Mouse (Mus musculus) MEL (cell line): ENCODE measurements around the gene Fam102a. TPM values are rescaled to one million over a fixed set of nuclear protein-coding genes. Genes with fewer than 3 reads are reported as not detected.

Experiments used
- DNase-seq: peaks from one replicate; pipeline ENCODE4 v3.0.0; 2011; ENCODE audit warnings: low read depth, low spot score
- H3K27ac ChIP-seq: 2 replicates; pipeline ENCODE4 v1.5.1; 2012; ENCODE audit warnings: low read depth, mild to moderate bottlenecking, control low read depth, low read length, moderate library complexity; ENCODE audit not compliant: control insufficient read depth
- H3K27me3 ChIP-seq, 2 experiments: fragments of 150-350 bp in 1 of 2; sonication (generic) in 1 of 2; 2 replicates each; pipeline ENCODE4 v1.6.1; 2012; ENCODE audit warnings: low read length in 2 of 2, mild to moderate bottlenecking in 2 of 2, improper control_type of control experiment in 1 of 2, moderate library complexity in 1 of 2; ENCODE audit not compliant: insufficient read depth in 2 of 2, control insufficient read depth in 1 of 2
- H3K36me3 ChIP-seq, 2 experiments: 2 replicates each; pipeline ENCODE4 v1.6.1; 2012 to 2014; ENCODE audit warnings: low read length in 2 of 2, improper control_type of control experiment in 1 of 2, inconsistent platforms in 1 of 2, mild to moderate bottlenecking in 1 of 2; ENCODE audit not compliant: insufficient read depth in 2 of 2, control insufficient read depth in 1 of 2
- H3K4me1 ChIP-seq, 2 experiments: fragments of 150-350 bp in 1 of 2; sonication (generic) in 1 of 2; 2 replicates each; pipeline ENCODE4 v1.6.1; 2012; ENCODE audit warnings: low read length in 2 of 2, improper control_type of control experiment in 1 of 2, mild to moderate bottlenecking in 1 of 2; ENCODE audit not compliant: insufficient read depth in 2 of 2, control insufficient read depth in 1 of 2
- H3K4me3 ChIP-seq, 2 experiments: fragments of 150-350 bp in 1 of 2; sonication (generic) in 1 of 2; 2 replicates each; pipeline ENCODE4 v1.5.1; 2012; ENCODE audit warnings: low read depth in 2 of 2, low read length in 2 of 2, mild to moderate bottlenecking in 2 of 2, moderate library complexity in 2 of 2, control low read depth in 1 of 2, improper control_type of control experiment in 1 of 2; ENCODE audit not compliant: control insufficient read depth in 1 of 2, insufficient read depth in 1 of 2
- H3K79me2 ChIP-seq: 2 replicates; pipeline ENCODE4 v1.6.1; 2012; ENCODE audit warnings: mild to moderate bottlenecking, low read length, moderate library complexity; ENCODE audit not compliant: control insufficient read depth, poor library complexity, insufficient read depth
- H3K9ac ChIP-seq: 2 replicates; pipeline ENCODE4 v1.6.1; 2012; ENCODE audit warnings: low read depth, mild to moderate bottlenecking, control low read depth, low read length, moderate library complexity; ENCODE audit not compliant: control insufficient read depth, poor library complexity, severe bottlenecking
- H3K9me3 ChIP-seq: fragments of 150-350 bp; sonication (generic); replicated peaks from 2 replicates; pipeline ENCODE4 v1.6.1; 2012; ENCODE audit warnings: mild to moderate bottlenecking, low read length, improper control_type of control experiment, moderate library complexity; ENCODE audit not compliant: insufficient read depth
- BHLHE40 ChIP-seq: IDR thresholded peaks from 2 replicates; pipeline ENCODE4 v1.6.1; 2012; ENCODE audit warnings: low read depth, mild to moderate bottlenecking, inconsistent platforms, low read length, improper control_type of control experiment, borderline replicate concordance
- CHD2 ChIP-seq: IDR thresholded peaks from 2 replicates; pipeline ENCODE4 v1.6.1; 2011; ENCODE audit warnings: low read length, improper control_type of control experiment
- CTCF ChIP-seq, 3 experiments: IDR thresholded peaks in 2 of 3; conservative IDR thresholded peaks in 1 of 3; 2 replicates each; pipeline ENCODE4 v1.5.1; 2011 to 2012; ENCODE audit warnings: low read length in 3 of 3, low read depth in 2 of 3, mild to moderate bottlenecking in 2 of 3, improper control_type of control experiment in 1 of 3, inconsistent platforms in 1 of 3, mixed read lengths in 1 of 3, moderate library complexity in 1 of 3; ENCODE audit not compliant: control insufficient read depth in 1 of 3, insufficient read depth in 1 of 3, poor library complexity in 1 of 3, severe bottlenecking in 1 of 3
- E2F4 ChIP-seq: IDR thresholded peaks from 2 replicates; pipeline ENCODE4 v1.6.1; 2011; ENCODE audit warnings: low read depth, low read length, improper control_type of control experiment, borderline replicate concordance
- ELF1 ChIP-seq: IDR thresholded peaks from 2 replicates; pipeline ENCODE4 v1.6.1; 2014; ENCODE audit warnings: low read depth, mild to moderate bottlenecking, inconsistent platforms, low read length, improper control_type of control experiment, moderate library complexity
- EP300 ChIP-seq, 2 experiments: IDR thresholded peaks; 2 replicates each; pipeline ENCODE4 v1.6.1; 2011; ENCODE audit warnings: improper control_type of control experiment in 2 of 2, low read length in 2 of 2, low read depth in 1 of 2, mild to moderate bottlenecking in 1 of 2
- ETS1 ChIP-seq: IDR thresholded peaks from 2 replicates; pipeline ENCODE4 v1.6.1; 2012; ENCODE audit warnings: low read depth, mild to moderate bottlenecking, inconsistent platforms, low read length, improper control_type of control experiment, moderate library complexity
- GABPA ChIP-seq: IDR thresholded peaks from 2 replicates; pipeline ENCODE4 v1.6.1; 2012; ENCODE audit warnings: low read depth, mild to moderate bottlenecking, inconsistent platforms, low read length, improper control_type of control experiment, moderate library complexity
- GATA1 ChIP-seq: IDR thresholded peaks from 2 replicates; pipeline ENCODE4 v1.6.1; 2011; ENCODE audit warnings: low read depth, low read length, improper control_type of control experiment
- HCFC1 ChIP-seq: IDR thresholded peaks from 2 replicates; pipeline ENCODE4 v1.6.1; 2012; ENCODE audit warnings: low read depth, mild to moderate bottlenecking, inconsistent platforms, low read length, improper control_type of control experiment, moderate library complexity
- JUND ChIP-seq: IDR thresholded peaks from 2 replicates; pipeline ENCODE4 v1.6.1; 2011; ENCODE audit warnings: low read depth, mild to moderate bottlenecking, improper control_type of control experiment, low read length
- KAT2A ChIP-seq: conservative IDR thresholded peaks from 2 replicates; pipeline ENCODE4 v1.6.1; 2012; ENCODE audit warnings: low read depth, low read length, improper control_type of control experiment, inconsistent platforms
- MAFK ChIP-seq: IDR thresholded peaks from 2 replicates; pipeline ENCODE4 v1.6.1; 2011; ENCODE audit warnings: low read depth, mild to moderate bottlenecking, low read length, improper control_type of control experiment, borderline replicate concordance
- MAX ChIP-seq: IDR thresholded peaks from 2 replicates; pipeline ENCODE4 v1.6.1; 2011; ENCODE audit warnings: low read length, improper control_type of control experiment
- MAZ ChIP-seq: IDR thresholded peaks from 2 replicates; pipeline ENCODE4 v1.6.1; 2012; ENCODE audit warnings: low read depth, mild to moderate bottlenecking, inconsistent platforms, low read length, improper control_type of control experiment
- MEF2A ChIP-seq: IDR thresholded peaks from 2 replicates; pipeline ENCODE4 v1.6.1; 2014; ENCODE audit warnings: low read depth, mild to moderate bottlenecking, inconsistent platforms, low read length, improper control_type of control experiment; ENCODE audit not compliant: poor library complexity, insufficient replicate concordance, severe bottlenecking; ENCODE audit errors: extremely low read depth
- MXI1 ChIP-seq: IDR thresholded peaks from 2 replicates; pipeline ENCODE4 v1.6.1; 2011; ENCODE audit warnings: mild to moderate bottlenecking, low read depth, low read length, improper control_type of control experiment
- MYB ChIP-seq: IDR thresholded peaks from 2 replicates; pipeline ENCODE4 v1.6.1; 2011; ENCODE audit warnings: mild to moderate bottlenecking, low read depth, low read length, improper control_type of control experiment
- MYC ChIP-seq: IDR thresholded peaks from 2 replicates; pipeline ENCODE4 v1.6.1; 2011; ENCODE audit warnings: low read depth, mild to moderate bottlenecking, low read length, improper control_type of control experiment, moderate library complexity
- NELFE ChIP-seq: IDR thresholded peaks from 2 replicates; pipeline ENCODE4 v1.6.1; 2011; ENCODE audit warnings: low read depth, low read length, improper control_type of control experiment
- NRF1 ChIP-seq: IDR thresholded peaks from 2 replicates; pipeline ENCODE4 v1.6.1; 2014; ENCODE audit warnings: low read depth, mild to moderate bottlenecking, inconsistent platforms, low read length, improper control_type of control experiment, moderate library complexity; ENCODE audit not compliant: poor library complexity, insufficient read depth, severe bottlenecking
- POLR2A ChIP-seq, 2 experiments: IDR thresholded peaks; 2 replicates each; pipeline ENCODE4 v1.6.1; 2011 to 2012; ENCODE audit warnings: low read length in 2 of 2, mild to moderate bottlenecking in 2 of 2, control low read depth in 1 of 2, improper control_type of control experiment in 1 of 2, low read depth in 1 of 2, moderate library complexity in 1 of 2; ENCODE audit not compliant: control insufficient read depth in 1 of 2, insufficient read depth in 1 of 2, poor library complexity in 1 of 2
- POLR2AphosphoS2 ChIP-seq: IDR thresholded peaks from 2 replicates; pipeline ENCODE4 v1.6.1; 2011; ENCODE audit warnings: low read length, improper control_type of control experiment
- POLR2AphosphoS5 ChIP-seq: IDR thresholded peaks from 2 replicates; pipeline ENCODE4 v1.6.1; 2012; ENCODE audit warnings: low read depth, borderline replicate concordance, mild to moderate bottlenecking, inconsistent platforms, low read length, moderate library complexity, mixed read lengths
- RAD21 ChIP-seq: IDR thresholded peaks from 2 replicates; pipeline ENCODE4 v1.6.1; 2011; ENCODE audit warnings: mild to moderate bottlenecking, low read depth, low read length, improper control_type of control experiment
- RCOR1 ChIP-seq: IDR thresholded peaks from 2 replicates; pipeline ENCODE4 v1.6.1; 2012; ENCODE audit warnings: low read depth, mild to moderate bottlenecking, inconsistent platforms, low read length, improper control_type of control experiment
- SIN3A ChIP-seq: IDR thresholded peaks from 2 replicates; pipeline ENCODE4 v1.6.1; 2012; ENCODE audit warnings: low read length, improper control_type of control experiment, inconsistent platforms
- SMC3 ChIP-seq: IDR thresholded peaks from 2 replicates; pipeline ENCODE4 v1.6.1; 2011; ENCODE audit warnings: low read depth, low read length, improper control_type of control experiment
- TAL1 ChIP-seq: IDR thresholded peaks from 2 replicates; pipeline ENCODE4 v1.6.1; 2012; ENCODE audit warnings: mild to moderate bottlenecking, inconsistent platforms, low read length, moderate library complexity, mixed read lengths
- TBP ChIP-seq: IDR thresholded peaks from 2 replicates; pipeline ENCODE4 v1.8.0; 2011; ENCODE audit warnings: low read depth, low read length, improper control_type of control experiment
- TCF12 ChIP-seq: IDR thresholded peaks from 2 replicates; pipeline ENCODE4 v1.6.1; 2014; ENCODE audit warnings: low read depth, mild to moderate bottlenecking, inconsistent platforms, low read length, improper control_type of control experiment, moderate library complexity
- UBTF ChIP-seq: IDR thresholded peaks from 2 replicates; pipeline ENCODE4 v1.6.1; 2012; ENCODE audit warnings: low read depth, mild to moderate bottlenecking, inconsistent platforms, low read length, improper control_type of control experiment, moderate library complexity, borderline replicate concordance; ENCODE audit not compliant: insufficient read depth
- USF1 ChIP-seq: IDR thresholded peaks from 2 replicates; pipeline ENCODE4 v1.6.1; 2014; ENCODE audit warnings: low read depth, mild to moderate bottlenecking, inconsistent platforms, low read length, improper control_type of control experiment, moderate library complexity
- USF2 ChIP-seq, 2 experiments: IDR thresholded peaks; 2 replicates each; pipeline ENCODE4 v1.6.1; 2011 to 2012; ENCODE audit warnings: improper control_type of control experiment in 2 of 2, low read length in 2 of 2, borderline replicate concordance in 1 of 2, inconsistent platforms in 1 of 2, low read depth in 1 of 2, mild to moderate bottlenecking in 1 of 2; ENCODE audit not compliant: insufficient read depth in 1 of 2
- ZC3H11A ChIP-seq: IDR thresholded peaks from 2 replicates; pipeline ENCODE4 v1.6.1; 2012; ENCODE audit warnings: low read depth, mild to moderate bottlenecking, inconsistent platforms, low read length, improper control_type of control experiment
- ZKSCAN1 ChIP-seq: IDR thresholded peaks from 2 replicates; pipeline ENCODE4 v1.6.1; 2012; ENCODE audit warnings: low read depth, mild to moderate bottlenecking, inconsistent platforms, low read length, improper control_type of control experiment, moderate library complexity
- ZMIZ1 ChIP-seq: IDR thresholded peaks from 2 replicates; pipeline ENCODE4 v1.6.1; 2012; ENCODE audit warnings: low read depth, mild to moderate bottlenecking, inconsistent platforms, low read length, improper control_type of control experiment, moderate library complexity
- ZNF384 ChIP-seq: IDR thresholded peaks from 2 replicates; pipeline ENCODE4 v1.6.1; 2012; ENCODE audit warnings: low read depth, mild to moderate bottlenecking, inconsistent platforms, low read length, improper control_type of control experiment
- polyA plus RNA-seq, 2 experiments: library from polyadenylated mRNA; stranded (reverse) in 1 of 2; unstranded in 1 of 2; fragments of >175 nt in 1 of 2; fragments of >200 nt in 1 of 2; gene quantifications; 2 replicates each; pipeline versions ENCODE4 v1.2.1 to v1.2.4; 2012; ENCODE audit warnings: low replicate concordance in 2 of 2, low read depth in 1 of 2; ENCODE audit not compliant: insufficient read length in 2 of 2, insufficient read depth in 1 of 2, missing spikeins in 1 of 2
- total RNA-seq: library from RNA; depleted of rRNA; stranded (reverse); fragments of 300-350 nt; gene quantifications from 2 replicates; pipeline ENCODE4 v1.2.3, GENCODE M21; 2012

Gene Fam102a
- total and polyA plus RNA-seq, 3 experiments = 1.8 to 2.4 TPM; not detected in 1

DNA sequence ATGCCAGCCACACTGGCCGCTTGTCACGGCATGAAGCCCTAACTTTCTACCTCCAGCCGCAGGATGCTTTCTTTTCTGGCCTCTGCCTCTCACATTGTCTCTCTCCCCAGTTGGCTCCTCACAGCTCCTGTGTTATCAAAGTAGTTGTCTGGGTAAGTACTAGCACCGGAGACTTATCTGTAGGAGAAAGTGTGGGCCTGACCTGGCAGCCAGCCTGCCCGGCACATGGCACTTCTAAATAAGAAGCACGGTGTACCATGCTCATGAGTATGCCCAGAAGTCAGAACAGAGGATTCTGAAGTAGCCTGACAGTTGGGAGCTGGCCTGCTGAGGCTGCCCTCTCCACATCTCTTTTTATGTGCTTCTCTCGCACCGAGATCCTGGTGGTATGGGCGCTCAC lies 49.0 kb upstream of the Fam102a start:
- H3K4me3 ChIP-seq = peak overlapping the region; percentile 34 to 38
- H3K9ac ChIP-seq = peak overlapping the region; percentile 53
- no peaks in the 10 kb centered on the region for H3K9me3 ChIP-seq
- peaks cover 0 to 7% of the 10 kb centered on the region in 2 experiments; a peak in 2 of 4 replicates for H3K36me3 ChIP-seq
- peaks cover 10 to 19% of the 10 kb centered on the region in 2 experiments for H3K4me1 ChIP-seq
- no peaks in the 10 kb centered on the region for H3K27me3 ChIP-seq
- H3K27ac ChIP-seq = peak overlapping the region; percentile 67
- DNase-seq = peak; percentile 89
- no peaks in the 10 kb centered on the region for H3K79me2 ChIP-seq
- TF ChIP-seq UBTF (no peak), NRF1 (no peak), KAT2A (no peak), POLR2AphosphoS2 (no peak), EP300 (IDR thresholded peaks at IDR 0.05; ENCODE audit: low read depth in 1 of 2, low read length in 2 of 2) (peak; percentile 68 to 69; a peak in 3 of 4 replicates), RAD21 (no peak), GATA1 (peak; percentile 81), USF1 (peak; percentile 30; the same call in 1 of the 2 replicates), CHD2 (no peak), MXI1 (peak; percentile 99), SIN3A (peak; percentile 97), TAL1 (peak; percentile 48), TBP (peak; percentile 37; the same call in 1 of the 2 replicates), MYC (peak; percentile 93), GABPA (no peak), MAFK (no peak), ZNF384 (no peak), MAZ (no peak), ELF1 (no peak), NELFE (0 out of 2 replicates have a peak, but pooled peaks have one; percentile 41), MYB (no peak), CTCF (IDR thresholded peaks at IDR 0.05 in 2 of 3, conservative IDR thresholded peaks at IDR 0.05 in 1 of 3; ENCODE audit: control insufficient read depth in 1 of 3, insufficient read depth in 1 of 3, low read depth in 2 of 3, low read length in 3 of 3, poor library complexity in 1 of 3, severe bottlenecking in 1 of 3) (no peak), TCF12 (peak; percentile 83), HCFC1 (no peak), RCOR1 (0 out of 2 replicates have a peak, but pooled peaks have one; percentile 19), USF2 (IDR thresholded peaks at IDR 0.05; ENCODE audit: borderline replicate concordance in 1 of 2, insufficient read depth in 1 of 2, low read depth in 1 of 2, low read length in 2 of 2) (no peak), POLR2AphosphoS5 (no peak), JUND (no peak), BHLHE40 (peak; percentile 81), E2F4 (no peak), ZKSCAN1 (no peak), POLR2A (IDR thresholded peaks at IDR 0.05; ENCODE audit: control insufficient read depth in 1 of 2, insufficient read depth in 1 of 2, low read depth in 1 of 2, low read length in 2 of 2, poor library complexity in 1 of 2) (0 out of 4 replicates have a peak, but pooled peaks of 1 of the 2 experiments have one; percentile 26), MEF2A (no peak), ETS1 (peak; percentile 80), MAX (peak; percentile 97), ZMIZ1 (no peak), SMC3 (no peak), ZC3H11A (no peak)
